Mouse (Mus musculus): ENCODE data around the gene Fbxo42. TPM values are rescaled to one million over a fixed set of nuclear protein-coding genes. Genes with fewer than 3 reads are reported as not detected.

The Fbxo42 gene
- total and polyA plus RNA-seq, 3 experiments = 11.2 to 260 (median 23.1) TPM

GRCm38 (mm10) chr4:141113831-141114230 lies 33.9 kb upstream of the Fbxo42 start:
- TF ChIP-seq MAZ (IDR thresholded peaks at IDR 0.05; ENCODE audit: low read depth, low read length) = no peak
- TF ChIP-seq POLR2AphosphoS2 (IDR thresholded peaks at IDR 0.05; ENCODE audit: low read length) = 0 out of 2 replicates have a peak, but pooled peaks have one; percentile 10
- no peak overlapping the region for H3K27ac ChIP-seq (ENCODE audit: control insufficient read depth, low read depth, low read length)
- no peak overlapping the region for H3K9ac ChIP-seq (ENCODE audit: control insufficient read depth, low read depth, low read length, poor library complexity, severe bottlenecking)
- H3K36me3 ChIP-seq (ENCODE audit: control insufficient read depth in 1 of 2, insufficient read depth in 2 of 2, low read length in 2 of 2) = no peaks in the 10 kb centered on the region; a peak in 1 of 4 replicates
- no peak overlapping the region for H3K4me3 ChIP-seq (ENCODE audit: control insufficient read depth in 1 of 2, insufficient read depth in 1 of 2, low read depth in 2 of 2, low read length in 2 of 2)
- no peak for DNase-seq (ENCODE audit: low read depth, low spot score)
- H3K27me3 ChIP-seq (ENCODE audit: control insufficient read depth in 1 of 2, insufficient read depth in 2 of 2, low read length in 2 of 2) = no peaks in the 10 kb centered on the region
- no peaks in the 10 kb centered on the region for H3K4me1 ChIP-seq (ENCODE audit: control insufficient read depth in 1 of 2, insufficient read depth in 2 of 2, low read length in 2 of 2)
- no peaks in the 10 kb centered on the region for H3K9me3 ChIP-seq (replicated peaks; ENCODE audit: insufficient read depth, low read length)
- H3K79me2 ChIP-seq (ENCODE audit: control insufficient read depth, insufficient read depth, low read length, poor library complexity) = no peaks in the 10 kb centered on the region

DNA sequence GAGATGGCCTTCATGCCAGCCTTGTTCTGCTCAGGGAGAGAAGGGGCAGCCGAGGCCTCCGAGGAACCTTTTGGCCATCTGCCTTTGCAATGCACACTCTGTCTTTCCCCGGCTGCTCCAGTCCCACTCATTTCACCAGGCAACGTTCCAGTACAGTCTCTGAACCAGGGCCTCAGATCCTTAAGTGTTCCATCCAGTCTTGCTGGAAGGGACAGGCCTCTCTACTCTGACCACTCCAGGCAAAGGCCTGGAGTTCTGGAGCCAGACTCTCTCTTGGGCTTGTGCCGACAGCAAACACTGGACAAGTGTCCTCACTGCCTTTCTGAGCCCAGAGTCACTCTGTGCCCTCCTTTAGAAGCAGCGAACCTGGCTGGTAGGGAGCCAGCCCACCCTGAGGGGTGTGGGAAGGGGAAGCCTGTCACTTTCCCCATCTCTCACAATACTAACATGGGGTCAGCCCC lies 33.2 kb upstream of the Fbxo42 start:
- no peaks in the 10 kb centered on the region for H3K27me3 ChIP-seq (ENCODE audit: control insufficient read depth in 1 of 2, insufficient read depth in 2 of 2, low read length in 2 of 2)
- no peak overlapping the region for H3K4me3 ChIP-seq (ENCODE audit: control insufficient read depth in 1 of 2, insufficient read depth in 1 of 2, low read depth in 2 of 2, low read length in 2 of 2)
- peaks cover 6% of the 10 kb centered on the region for H3K79me2 ChIP-seq (ENCODE audit: control insufficient read depth, insufficient read depth, low read length, poor library complexity)
- TF ChIP-seq BHLHE40 (IDR thresholded peaks at IDR 0.05; ENCODE audit: borderline replicate concordance, low read depth, low read length) = no peak
- TF ChIP-seq MAX (IDR thresholded peaks at IDR 0.05; ENCODE audit: low read length) = no peak
- no peaks in the 10 kb centered on the region for H3K4me1 ChIP-seq (ENCODE audit: control insufficient read depth in 1 of 2, insufficient read depth in 2 of 2, low read length in 2 of 2)
- H3K9me3 ChIP-seq (replicated peaks; ENCODE audit: insufficient read depth, low read length) = no peaks in the 10 kb centered on the region
- no peak for DNase-seq (ENCODE audit: low read depth, low spot score)
- no peaks in the 10 kb centered on the region; a peak in 1 of 4 replicates for H3K36me3 ChIP-seq (ENCODE audit: control insufficient read depth in 1 of 2, insufficient read depth in 2 of 2, low read length in 2 of 2)
- no peak overlapping the region for H3K27ac ChIP-seq (ENCODE audit: control insufficient read depth, low read depth, low read length)
- H3K9ac ChIP-seq (ENCODE audit: control insufficient read depth, low read depth, low read length, poor library complexity, severe bottlenecking) = no peak overlapping the region

GRCm38 (mm10) chr4:141115398-141115797 lies 32.3 kb upstream of the Fbxo42 start:
- Histone ChIP-seq H3K9me3 (replicated peaks; ENCODE audit: insufficient read depth, low read length) (no peaks in the 10 kb centered on the region), H3K79me2 (ENCODE audit: control insufficient read depth, insufficient read depth, low read length, poor library complexity) (peaks cover 11% of the 10 kb centered on the region), H3K4me3 (ENCODE audit: control insufficient read depth in 1 of 2, insufficient read depth in 1 of 2, low read depth in 2 of 2, low read length in 2 of 2) (no peak overlapping the region), H3K9ac (ENCODE audit: control insufficient read depth, low read depth, low read length, poor library complexity, severe bottlenecking) (no peak overlapping the region), H3K27ac (ENCODE audit: control insufficient read depth, low read depth, low read length) (no peak overlapping the region), H3K36me3 (ENCODE audit: control insufficient read depth in 1 of 2, insufficient read depth in 2 of 2, low read length in 2 of 2) (no peaks in the 10 kb centered on the region; a peak in 1 of 4 replicates), H3K4me1 (ENCODE audit: control insufficient read depth in 1 of 2, insufficient read depth in 2 of 2, low read length in 2 of 2) (no peaks in the 10 kb centered on the region), H3K27me3 (ENCODE audit: control insufficient read depth in 1 of 2, insufficient read depth in 2 of 2, low read length in 2 of 2) (no peaks in the 10 kb centered on the region)
- DNase-seq (ENCODE audit: low read depth, low spot score) = no peak
- TF ChIP-seq SMC3 (IDR thresholded peaks at IDR 0.05; ENCODE audit: low read depth, low read length) (no peak), BHLHE40 (IDR thresholded peaks at IDR 0.05; ENCODE audit: borderline replicate concordance, low read depth, low read length) (no peak), MYB (IDR thresholded peaks at IDR 0.05; ENCODE audit: low read depth, low read length) (no peak), SIN3A (IDR thresholded peaks at IDR 0.05; ENCODE audit: low read length) (no peak), CTCF (IDR thresholded peaks at IDR 0.05 in 2 of 3, conservative IDR thresholded peaks at IDR 0.05 in 1 of 3; ENCODE audit: control insufficient read depth in 1 of 3, insufficient read depth in 1 of 3, low read depth in 2 of 3, low read length in 3 of 3, poor library complexity in 1 of 3, severe bottlenecking in 1 of 3) (no peak), GABPA (IDR thresholded peaks at IDR 0.05; ENCODE audit: low read depth, low read length) (no peak), KAT2A (conservative IDR thresholded peaks at IDR 0.05; ENCODE audit: low read depth, low read length) (no peak), MAX (IDR thresholded peaks at IDR 0.05; ENCODE audit: low read length) (no peak), MXI1 (IDR thresholded peaks at IDR 0.05; ENCODE audit: low read depth, low read length) (no peak), GATA1 (IDR thresholded peaks at IDR 0.05; ENCODE audit: low read depth, low read length) (no peak), POLR2AphosphoS2 (IDR thresholded peaks at IDR 0.05; ENCODE audit: low read length) (no peak), EP300 (IDR thresholded peaks at IDR 0.05; ENCODE audit: low read depth in 1 of 2, low read length in 2 of 2) (no peak), NRF1 (IDR thresholded peaks at IDR 0.05; ENCODE audit: insufficient read depth, low read depth, low read length, poor library complexity, severe bottlenecking) (no peak)
